Mouse (Mus musculus) CD4-positive helper T cell, adult 2 months (primary cell): ENCODE data around the gene Col6a4.
A peak's percentile ranks its signal among the peaks of the same experiment; 100 is the strongest.

Experiments used
- DNase-seq: peaks from one replicate; pipeline ENCODE4 v3.0.0-alpha.2; 2012; ENCODE audit warnings: low read depth, missing footprints, low spot score

Col6a4 gene

GRCm38 (mm10) chr9:106096683-106097082 is at the start of gene Col6a4:
Col6a4 (minus strand) TSS chr9:106096783.
- DNase-seq, result no peak

DNA sequence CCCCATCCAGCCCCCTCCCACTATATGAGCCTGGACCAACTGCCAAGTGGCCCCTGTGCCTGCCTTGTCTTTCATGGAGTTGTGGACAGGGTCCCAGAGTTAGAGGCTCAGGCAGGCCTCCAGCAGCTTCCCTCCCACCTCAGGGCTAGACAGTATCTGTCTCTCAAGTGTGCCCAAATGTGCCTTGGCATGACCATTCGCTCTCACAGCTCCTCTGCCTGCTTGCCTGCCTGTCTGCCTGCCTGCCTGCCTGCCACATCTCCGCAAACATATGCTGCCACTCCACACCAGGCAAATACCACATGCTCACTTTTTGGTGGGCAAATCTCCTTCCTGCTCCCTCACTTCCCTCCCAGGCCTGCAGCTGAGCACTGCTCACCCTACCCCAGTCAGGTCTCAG is 49.0 kb upstream of the Col6a4 start:
- no peak for DNase-seq

GRCm38 (mm10) chr9:106144176-106144575 is 47.6 kb upstream of the Col6a4 start:
- no peak for DNase-seq

- no peak for DNase-seq
These were observed 45.4 kb upstream of the Col6a4 start for GRCm38 (mm10) chr9:106141955-106142354.

DNA sequence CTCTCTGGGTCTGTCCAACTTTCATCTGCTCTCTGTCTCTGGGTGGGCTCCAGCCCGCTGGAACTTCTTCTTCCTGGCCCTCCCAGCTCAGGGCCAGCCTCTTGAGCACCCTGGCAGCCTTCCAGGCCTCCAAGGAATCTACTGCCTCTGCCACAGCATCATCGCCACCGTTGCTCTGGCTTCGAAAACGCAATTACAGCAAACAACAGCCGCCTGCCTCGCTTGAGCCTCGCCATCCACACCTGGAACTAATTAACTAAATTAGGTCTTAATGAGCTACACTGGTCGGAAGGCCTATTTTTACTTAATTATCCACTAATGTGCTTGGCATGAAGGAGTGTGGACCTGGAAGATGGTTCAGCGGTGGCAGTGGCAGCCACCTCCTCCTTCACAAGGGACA is 43.2 kb upstream of the Col6a4 start:
- no peak for DNase-seq

DNA sequence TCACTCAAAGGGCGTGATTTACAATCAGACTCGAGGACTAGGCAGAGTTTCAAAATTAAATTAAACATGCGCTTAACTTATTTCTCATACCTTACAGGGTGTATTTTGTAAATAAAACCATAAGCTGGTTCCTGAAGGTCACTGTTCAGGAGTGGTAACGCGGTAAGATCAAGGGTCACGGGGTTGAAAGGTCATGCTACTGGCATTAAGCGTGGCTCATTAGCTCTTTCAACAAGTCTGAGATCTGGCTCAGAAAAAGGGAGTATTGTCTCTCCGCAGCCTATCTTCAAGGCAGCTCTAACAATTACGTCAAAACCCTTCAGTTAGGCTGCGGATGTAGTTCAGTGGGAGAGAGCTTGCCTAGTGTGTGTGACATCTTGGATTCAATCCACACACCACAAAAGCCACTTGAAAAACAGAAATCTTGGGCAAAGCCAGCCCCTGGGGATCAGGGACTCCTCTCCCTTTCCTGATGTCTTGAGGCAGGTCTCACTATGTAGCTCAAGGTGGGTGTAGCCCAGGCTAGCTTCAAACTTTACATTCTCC is 41.2 kb upstream of the Col6a4 start:
- DNase-seq, result no peak

GRCm38 (mm10) chr9:106130250-106130649 is 33.7 kb upstream of the Col6a4 start:
- DNase-seq, result no peak

- no peak for DNase-seq
These were observed 32.5 kb upstream of the Col6a4 start for GRCm38 (mm10) chr9:106129072-106129471.

- no peak for DNase-seq
These were observed 30.2 kb upstream of the Col6a4 start for GRCm38 (mm10) chr9:106126786-106127251.

- peak; percentile 48 for DNase-seq
These were observed 27.0 kb upstream of the Col6a4 start for GRCm38 (mm10) chr9:106123599-106123998.

DNA sequence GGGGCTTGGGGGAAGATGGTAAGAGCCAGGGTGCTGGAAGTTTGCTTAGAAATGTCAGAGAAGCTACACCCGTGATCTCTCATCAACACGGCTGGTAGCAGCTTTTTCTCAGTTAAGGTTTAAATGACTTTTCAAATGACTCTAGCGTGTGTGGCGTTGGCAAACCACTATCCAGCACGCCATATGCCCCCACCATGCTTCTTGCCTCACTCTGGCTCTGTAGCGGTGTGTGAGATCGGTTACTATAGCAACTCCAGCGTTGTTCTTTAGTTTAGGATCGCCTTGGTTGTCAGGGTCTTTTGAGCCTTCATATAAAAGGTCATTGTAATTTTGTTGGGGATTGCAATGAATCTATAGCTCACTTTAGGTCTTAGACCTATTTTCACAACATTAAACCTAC is 22.5 kb upstream of the Col6a4 start:
- no peak for DNase-seq

DNA sequence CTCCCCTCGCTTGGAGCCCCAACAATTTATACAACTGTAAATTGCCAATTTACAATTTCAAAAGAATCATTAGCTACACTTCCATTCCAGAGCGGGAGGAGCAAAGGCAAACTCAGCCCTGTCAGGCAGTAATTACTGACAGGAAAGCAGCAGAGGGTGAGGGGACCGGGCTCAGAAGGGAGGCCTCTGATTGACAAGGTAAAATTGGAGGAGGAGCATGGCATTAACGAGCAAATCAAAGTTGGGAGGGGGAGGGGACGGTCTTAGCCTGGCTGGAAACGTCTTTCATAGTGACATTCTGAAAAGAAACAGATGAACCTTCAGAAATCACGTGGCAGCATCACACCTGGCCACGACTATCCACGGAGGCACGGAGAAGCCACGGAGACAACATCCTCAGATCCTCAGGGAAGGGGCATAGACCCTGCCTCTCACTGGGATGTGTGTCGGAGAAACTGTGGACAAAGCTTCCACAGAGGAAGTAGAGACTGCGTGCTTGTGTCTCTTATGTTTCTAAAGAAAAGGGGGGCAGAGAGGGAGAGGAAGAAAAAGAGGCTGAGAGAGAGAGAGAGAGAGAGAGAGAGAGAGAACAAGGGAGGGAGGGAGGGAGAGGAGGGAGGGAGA is 19.3 kb upstream of the Col6a4 start:
- no peak for DNase-seq

- DNase-seq, result peak; percentile 57
These were observed 16.3 kb upstream of the Col6a4 start for GRCm38 (mm10) chr9:106112770-106113423.

- no peak for DNase-seq
These were observed 9.7 kb upstream of the Col6a4 start for GRCm38 (mm10) chr9:106106241-106106640.

DNA sequence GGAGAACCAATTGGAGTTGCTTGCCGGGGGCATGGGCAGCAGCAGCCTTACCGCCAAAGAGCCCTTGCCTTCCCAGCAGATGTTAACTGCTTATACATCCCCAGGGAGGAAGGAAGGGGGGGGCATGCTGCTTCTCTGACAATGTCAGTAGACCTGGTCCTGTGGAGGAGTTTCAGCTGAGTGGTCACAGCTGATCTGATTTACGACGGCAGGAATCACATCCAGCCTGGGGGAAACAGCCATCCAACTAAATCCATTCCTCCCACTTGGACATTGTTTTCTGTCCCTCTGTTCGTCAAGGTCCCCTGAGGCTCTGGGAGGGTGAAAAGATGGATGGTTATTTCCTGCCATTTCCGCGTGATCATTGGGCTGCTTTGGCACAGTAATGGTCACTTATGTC is 7.8 kb upstream of the Col6a4 start:
- no peak for DNase-seq

- DNase-seq, result no peak
These were observed 4.6 kb upstream of the Col6a4 start for GRCm38 (mm10) chr9:106101166-106101565.

- no peak for DNase-seq
These were observed 3.7 kb upstream of the Col6a4 start for GRCm38 (mm10) chr9:106100262-106100661.

DNA sequence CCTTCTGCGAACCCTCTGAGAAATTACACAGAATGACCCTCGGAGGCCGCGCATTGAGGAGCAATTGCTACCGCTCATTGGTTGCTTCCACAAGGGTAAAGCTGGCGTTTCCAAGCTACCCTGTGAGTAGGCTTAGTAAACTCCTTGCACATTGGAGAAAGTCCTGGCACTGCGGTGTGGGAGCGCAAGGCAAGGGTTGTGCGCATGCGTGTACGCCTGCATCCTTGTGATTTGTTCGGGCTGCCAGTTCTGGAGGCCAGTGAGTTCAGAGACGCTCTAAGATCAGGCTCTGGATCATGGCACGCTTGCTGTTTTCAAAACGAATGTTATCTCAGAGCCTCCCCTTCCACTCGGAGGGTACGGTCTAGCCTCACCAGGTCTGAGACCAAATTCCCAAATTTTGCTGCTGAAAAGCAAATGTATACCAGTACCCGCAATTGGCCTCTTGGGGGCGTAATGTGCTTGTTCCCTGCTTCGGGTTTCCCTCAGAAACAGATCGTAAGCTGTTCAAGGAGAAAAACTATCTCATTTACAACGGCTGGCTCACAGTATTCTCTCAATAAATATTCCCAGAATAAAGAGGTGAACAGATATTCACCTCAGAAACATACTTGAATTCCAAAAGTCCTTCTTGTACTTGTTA is 2.9 kb upstream of the Col6a4 start:
- no peak for DNase-seq

DNA sequence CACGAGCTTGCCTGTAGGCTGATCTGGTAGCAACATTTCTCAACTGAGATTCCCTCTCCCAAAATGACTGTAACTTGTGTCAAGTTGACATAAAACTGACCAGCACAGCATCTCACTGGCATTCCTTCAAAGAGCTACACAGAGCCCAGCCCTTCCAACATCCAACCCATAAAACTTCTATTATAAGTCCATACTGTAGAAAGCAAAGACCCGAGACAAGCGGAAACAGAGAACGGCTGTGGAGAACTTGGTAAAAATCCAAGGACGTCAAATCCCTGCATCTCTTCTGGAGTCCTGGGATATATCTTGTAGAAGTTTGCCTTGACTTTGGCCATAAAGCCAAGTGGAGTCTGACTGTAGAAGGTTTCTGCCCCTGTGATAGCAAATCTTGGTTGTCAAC is 15.1 kb downstream of the Col6a4 start:
- no peak for DNase-seq

DNA sequence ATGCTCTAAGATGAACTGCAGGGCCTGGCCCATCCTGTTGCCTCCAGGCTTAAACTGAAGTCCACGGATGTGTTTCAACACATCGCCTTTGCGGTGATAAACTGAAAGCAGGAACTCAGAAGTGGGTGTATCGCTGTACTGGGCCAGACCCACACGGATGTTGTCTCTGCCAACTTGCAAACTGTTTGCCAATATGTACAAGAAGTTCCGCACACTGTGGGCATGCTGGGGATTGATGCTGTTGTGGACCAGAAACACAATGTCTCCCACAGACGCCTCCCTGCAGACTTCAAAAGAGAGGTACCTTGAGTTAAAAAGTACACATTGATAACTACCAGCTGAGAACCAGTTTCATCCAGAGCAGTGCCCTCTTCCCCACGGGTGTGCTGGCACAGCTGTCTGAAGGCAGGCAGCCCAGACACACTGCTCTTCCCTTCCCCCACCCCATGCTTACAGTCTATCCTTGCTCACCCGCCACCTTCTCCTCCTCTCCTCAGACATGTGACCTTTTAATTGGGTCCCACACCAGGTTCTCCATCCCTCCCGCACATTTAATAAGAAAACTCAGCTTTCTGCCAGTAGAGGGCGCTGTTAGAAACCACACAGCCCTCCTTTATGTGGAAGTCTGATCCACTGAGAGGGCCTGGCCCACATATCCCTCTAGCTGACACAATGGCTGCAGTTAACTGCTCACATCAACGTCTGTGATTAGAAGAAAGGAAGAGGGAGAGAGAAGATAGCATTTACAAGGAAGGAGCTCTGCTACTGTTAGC is 16.1 kb downstream of the Col6a4 start:
- DNase-seq, result peak; percentile 42

- DNase-seq, result no peak
These were observed 18.6 kb downstream of the Col6a4 start for GRCm38 (mm10) chr9:106077953-106078352.

- DNase-seq, result no peak
These were observed 20.3 kb downstream of the Col6a4 start for GRCm38 (mm10) chr9:106076234-106076633.
